Mouse (Mus musculus): ENCODE results near the gene Tmem132a.
A peak's percentile ranks its signal among the peaks of the same experiment; 100 is the strongest.

Gene Tmem132a

DNA sequence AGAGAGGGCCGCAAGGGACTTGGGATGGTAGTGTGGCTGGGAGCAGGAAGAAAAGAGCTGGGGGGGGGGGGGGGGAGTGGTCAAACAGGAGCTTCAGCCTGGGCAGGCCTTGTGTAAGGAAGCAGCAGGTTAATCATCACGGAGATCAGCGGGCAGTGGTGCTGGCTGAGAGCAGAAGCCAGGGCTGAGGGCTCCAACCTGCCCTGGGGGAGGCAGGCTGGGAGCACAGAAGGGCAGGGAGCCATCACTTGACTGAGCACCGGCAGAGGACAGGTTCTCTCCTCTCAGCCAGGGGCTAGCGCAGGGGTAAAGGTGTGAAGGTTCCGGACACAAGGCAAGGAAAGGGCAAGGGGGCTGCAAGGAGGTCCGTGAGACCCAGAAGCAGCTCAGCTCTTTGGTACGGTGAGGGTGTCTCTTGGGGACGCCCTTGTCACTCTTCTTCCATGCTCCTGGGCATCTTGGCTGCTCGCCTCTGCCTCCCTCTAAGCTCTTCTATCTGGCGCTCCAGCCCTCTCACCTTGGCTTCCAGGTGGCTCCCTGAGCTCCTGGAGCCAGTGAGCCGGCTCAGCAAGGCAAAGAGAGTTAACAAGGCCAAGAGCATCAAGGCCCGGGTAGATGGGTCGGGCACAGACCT is 1.7 kb upstream of the Tmem132a start:
- no peak for DNase-seq

DNA sequence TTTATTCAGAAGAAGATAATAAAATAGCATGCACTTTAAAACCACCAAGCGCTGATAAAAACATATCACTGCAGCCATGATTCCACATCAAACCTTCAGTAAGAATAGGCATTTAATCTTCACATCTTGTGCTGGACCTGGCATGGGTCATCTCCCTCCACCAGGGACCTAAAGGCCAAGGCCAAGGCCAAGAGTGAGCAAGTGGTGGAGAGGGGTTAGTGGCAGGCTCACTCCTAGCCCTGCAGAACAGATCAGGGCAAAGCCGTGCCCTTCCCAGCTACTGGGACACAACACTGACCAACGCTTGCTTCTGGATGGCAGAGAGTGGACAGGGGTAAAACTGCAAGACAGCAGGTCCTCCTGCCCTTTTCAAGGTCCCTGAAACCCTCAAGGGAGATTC is 936 bp upstream of the Tmem132a start:
- DNase-seq = no peak

DNA sequence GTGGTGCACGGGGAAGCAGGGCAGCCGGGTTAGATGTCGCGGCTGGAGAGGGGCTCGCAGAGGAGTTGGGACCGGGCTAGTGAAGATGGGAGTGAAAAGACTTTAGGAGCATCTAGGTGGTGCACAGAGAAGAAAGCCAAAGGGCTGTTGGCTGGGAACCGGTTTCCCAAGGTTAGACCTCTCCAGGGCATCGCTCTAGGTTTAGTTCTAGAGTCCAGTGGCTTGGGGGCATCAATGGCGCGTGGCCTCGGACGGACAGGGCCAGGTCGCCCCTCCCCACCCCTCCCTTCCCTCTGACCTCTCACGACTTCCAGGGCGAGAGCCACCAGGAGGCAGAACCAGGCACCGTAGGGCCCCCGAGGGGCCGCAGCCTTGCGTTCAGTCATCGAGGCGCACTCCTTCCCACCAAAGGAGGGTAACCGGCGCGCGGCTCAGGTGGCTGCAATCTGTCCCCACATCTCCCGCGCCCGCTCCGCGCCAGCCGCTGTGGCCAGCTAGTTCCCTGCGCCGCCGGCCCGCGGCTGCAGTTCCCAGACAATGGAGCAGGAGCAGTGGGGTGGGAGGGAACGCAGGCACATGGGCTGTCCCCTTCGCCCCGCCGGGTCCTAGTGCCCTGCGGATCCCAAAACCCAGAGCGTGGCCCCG is 377 bp downstream of the Tmem132a start:
- peak; percentile 88 for DNase-seq

DNA sequence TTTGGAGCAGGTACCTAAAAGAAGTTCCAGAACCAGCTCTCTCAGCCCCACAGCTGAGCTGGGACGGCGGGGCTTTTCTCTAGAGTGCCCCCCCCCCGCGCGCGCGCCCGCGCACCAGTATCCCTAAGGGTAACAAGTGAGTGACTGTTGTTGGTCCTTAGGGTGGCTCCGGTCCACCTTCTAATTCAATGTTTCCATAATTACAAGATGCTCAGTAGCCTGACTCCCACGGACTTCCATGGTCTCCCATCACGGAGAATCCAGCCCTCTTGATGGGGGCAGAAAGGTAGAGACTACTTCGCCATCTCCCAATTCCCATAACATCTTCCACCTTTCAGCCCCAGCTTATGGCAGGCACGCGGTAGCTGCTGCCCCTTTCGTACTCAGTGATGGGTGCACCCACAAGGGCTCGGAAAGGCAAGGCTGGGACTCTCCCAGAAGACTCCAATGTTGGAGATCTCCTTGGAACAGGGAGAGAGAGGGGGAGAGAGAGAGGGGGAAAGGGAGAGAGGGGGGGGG is 1.1 kb downstream of the Tmem132a start:
- DNase-seq = no peak

DNA sequence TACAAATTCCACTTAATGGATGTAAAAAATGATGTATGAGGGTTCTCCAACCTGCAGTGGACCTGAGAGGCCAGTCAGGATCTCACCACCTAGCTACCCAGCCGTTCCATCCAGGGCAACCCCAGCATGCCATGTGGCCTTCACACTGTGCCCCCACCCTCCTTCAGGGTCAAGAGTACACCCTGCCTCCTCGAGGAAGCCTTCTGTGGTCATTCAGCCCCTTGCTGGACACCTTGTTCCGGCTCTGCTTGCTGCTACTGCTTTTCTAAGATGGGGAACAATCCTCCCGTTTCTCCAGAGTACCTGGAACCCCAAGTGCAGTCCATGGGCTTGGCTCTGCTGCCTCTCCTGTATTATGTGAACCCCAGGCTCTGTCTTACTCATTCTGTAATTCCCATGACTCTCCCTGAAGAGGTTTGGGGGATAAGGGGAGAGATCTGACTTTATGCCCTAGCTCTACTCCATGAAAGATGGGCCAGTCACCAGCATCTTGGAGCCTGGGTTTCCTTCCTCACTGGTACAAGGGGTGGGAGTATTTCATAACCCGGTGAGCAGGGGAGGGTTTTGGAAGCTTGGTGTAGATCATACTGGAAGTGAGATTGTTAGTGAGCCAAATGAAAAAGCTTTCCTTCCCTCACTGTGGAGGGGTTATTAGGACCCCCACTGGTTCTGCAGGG is 1.7 kb downstream of the Tmem132a start:
- no peak for DNase-seq

DNA sequence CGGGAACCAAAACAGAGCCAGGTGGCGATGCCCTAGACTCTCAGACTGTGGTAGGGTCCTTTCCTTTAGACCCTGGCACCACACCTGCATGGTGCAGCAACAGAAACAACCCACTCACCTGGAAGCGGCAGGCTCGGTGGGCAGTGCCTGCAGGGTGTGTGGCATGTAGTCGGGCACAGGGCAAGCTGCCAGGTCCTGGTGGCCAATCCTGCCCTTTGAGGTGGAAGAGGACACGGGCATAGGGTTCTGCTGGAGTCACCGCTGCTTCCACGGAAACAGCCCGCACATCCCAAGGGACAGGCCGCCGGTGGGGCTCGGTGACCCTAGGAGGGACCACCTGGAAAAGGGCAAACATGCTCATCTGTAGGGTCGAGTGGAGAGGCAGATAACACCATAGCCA is 3.4 kb downstream of the Tmem132a start:
- peak; percentile 71 for DNase-seq

DNA sequence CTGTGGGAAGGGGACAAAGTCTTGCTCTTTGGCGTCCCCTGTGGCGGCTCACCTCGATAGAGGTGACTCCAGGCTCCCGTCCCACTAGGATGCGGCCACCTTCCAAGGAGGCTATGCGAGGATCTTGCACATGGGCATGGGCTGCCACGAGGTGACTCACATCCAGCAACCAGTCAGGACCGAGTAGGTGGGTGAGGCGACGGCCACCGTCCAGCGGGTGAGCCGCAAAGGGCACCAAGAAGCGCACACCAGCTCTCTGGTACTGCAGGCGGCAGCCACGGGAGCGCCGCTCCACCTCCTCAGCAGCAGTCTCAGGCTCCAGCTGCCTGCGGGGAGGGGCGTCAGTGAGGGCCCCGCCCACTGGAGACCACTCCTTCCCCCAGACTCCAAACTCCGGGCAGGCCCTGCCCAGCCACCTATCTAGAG is 9.7 kb downstream of the Tmem132a start:
- DNase-seq = no peak

DNA sequence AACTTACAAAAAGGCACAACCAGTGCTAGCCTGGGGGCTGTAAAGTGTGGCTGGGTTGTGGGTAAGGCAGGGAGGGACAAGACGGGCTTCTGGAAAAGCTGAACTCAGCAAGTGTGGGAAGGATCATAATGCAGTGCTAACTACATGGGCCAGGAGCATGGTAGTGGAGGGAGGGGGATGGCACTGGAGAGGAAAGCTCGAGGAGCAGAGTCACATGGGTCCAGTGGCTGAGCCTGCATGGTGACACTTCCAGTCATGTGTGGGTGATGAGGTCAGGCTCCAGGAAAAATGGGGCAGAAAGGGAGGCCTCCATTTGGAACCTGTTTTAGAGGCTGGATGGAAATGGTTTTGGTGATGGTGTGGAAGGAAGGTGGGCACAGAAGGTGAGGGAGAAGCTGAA is 13.2 kb downstream of the Tmem132a start:
- no peak for DNase-seq

DNA sequence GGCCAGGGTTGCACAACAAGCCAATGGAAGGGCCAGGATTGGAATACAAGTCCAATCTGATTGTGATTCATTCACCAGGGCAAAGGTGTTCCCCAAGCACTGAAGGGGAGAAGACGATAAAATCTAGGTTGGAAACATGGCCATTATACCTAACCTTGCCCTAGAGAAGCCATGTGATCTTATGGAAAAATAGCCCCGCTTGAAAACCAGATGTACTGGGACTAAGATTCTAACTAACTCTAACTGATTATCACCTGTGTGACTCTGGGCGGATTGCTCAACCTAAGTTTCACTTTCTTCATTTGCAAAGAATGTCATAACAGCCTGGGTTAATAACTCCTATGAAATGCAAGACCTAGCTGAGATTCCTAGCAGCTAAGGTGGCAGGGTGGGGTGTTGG is 14.3 kb downstream of the Tmem132a start:
- no peak for DNase-seq

DNA sequence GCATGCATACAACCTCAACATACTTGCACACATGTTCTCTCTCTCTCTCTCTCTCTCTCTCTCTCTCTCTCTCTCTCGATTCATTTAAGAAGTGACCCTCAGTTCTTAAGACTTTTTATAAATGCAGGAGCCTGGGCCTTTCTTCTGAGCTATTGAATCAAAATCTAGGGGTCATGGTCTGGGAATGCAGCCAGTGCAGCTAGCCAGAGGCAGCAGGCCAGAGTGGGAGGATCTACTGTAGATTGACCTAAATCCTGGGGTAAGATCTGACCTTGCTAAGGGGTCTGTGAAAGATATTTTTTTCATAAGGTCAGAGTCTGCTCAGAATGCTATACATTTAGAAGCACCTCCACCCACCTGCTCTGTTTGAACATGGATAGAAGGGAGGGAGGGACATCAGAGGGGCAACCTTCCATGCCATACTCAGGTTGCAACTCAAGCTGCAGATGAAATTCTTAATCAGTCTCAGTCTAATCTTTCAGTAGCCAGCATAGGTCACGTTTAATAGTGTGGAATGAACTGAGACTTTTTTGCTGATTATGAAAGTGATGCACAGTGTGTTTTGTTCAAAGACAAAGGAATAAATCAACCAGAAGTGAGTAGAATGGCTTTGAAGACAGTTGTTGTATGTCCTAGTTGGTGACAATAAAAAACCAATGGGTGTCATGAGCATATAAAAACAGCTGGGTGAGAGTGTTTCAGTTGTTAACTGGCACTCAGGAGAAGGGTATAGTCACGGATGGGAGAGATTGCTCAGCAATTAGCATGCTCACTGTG is 22.2 kb downstream of the Tmem132a start:
- no peak for DNase-seq

DNA sequence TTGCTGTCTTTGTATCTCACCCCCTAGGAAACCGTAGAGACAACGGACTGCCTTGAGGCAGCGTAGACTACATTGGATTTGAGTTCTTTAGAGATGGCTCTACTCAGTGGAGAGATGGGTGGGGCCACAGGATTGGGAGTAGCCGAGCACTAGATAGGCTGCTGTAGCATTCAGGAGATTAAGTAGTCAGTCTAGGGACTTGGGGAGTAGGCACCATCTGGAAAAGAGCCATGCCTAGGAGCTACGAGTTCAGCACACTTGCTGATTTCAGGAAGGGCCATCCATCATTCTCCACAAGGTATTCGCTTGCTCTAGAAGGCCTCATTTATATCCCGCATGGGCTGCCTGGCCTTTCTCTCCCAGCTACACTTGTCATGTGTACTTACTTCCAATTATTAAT is 23.6 kb downstream of the Tmem132a start:
- no peak for DNase-seq

DNA sequence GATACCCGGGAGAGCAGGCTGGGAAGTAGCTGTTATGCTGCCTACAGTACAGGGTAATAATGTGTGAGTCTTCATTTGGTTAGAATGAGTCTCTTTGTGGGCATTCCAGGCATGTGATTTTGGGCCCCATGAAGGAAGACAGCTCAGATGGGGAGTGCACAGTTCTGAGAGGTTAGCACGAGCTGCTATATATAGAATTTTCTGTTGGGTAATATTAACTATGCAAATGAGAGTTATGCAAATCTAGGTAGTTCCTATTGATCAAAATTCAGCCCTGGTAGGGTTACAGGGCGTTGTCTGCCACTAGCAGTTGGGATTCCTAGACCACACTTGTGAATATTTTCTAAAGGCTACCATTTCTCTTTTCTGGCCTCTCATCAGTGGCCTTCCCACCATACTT is 24.3 kb downstream of the Tmem132a start:
- no peak for DNase-seq

DNA sequence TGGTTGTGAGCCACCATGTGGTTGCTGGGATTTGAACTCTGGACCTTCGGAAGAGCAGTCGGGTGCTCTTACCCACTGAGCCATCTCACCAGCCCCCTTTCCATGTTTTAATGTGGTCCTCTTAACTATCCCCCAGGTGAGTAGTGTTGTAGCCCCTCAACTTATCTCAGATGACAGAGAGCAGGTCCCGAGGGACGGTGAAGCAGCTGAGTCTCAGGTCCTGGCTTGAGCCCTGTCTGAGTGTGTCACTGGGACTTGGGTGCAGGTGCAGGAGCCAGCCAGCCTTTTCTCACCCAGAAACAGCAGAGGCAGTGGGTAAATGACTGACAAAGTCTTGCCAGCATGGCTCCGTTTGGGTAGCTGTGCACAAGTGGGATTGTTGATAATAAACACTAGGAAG is 25.5 kb downstream of the Tmem132a start:
- no peak for DNase-seq

DNA sequence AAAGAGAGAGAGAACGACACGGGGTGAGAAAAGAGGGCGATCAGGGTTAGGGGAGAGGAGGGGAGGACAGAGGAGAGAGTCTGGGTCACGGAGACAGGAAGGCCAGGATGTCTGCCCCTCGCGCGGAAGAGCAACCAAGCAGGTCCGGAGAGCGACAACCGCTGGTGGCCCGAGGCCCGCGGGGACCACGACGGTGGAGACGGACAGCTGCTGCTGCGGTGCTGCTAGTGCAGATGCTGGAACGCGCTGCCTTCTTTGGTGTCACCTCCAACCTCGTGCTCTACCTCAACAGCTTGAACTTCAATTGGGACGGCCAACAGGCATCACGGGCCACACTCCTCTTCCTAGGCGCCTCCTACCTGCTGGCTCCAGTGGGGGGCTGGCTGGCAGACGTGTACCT is 26.8 kb downstream of the Tmem132a start:
- no peak for DNase-seq

DNA sequence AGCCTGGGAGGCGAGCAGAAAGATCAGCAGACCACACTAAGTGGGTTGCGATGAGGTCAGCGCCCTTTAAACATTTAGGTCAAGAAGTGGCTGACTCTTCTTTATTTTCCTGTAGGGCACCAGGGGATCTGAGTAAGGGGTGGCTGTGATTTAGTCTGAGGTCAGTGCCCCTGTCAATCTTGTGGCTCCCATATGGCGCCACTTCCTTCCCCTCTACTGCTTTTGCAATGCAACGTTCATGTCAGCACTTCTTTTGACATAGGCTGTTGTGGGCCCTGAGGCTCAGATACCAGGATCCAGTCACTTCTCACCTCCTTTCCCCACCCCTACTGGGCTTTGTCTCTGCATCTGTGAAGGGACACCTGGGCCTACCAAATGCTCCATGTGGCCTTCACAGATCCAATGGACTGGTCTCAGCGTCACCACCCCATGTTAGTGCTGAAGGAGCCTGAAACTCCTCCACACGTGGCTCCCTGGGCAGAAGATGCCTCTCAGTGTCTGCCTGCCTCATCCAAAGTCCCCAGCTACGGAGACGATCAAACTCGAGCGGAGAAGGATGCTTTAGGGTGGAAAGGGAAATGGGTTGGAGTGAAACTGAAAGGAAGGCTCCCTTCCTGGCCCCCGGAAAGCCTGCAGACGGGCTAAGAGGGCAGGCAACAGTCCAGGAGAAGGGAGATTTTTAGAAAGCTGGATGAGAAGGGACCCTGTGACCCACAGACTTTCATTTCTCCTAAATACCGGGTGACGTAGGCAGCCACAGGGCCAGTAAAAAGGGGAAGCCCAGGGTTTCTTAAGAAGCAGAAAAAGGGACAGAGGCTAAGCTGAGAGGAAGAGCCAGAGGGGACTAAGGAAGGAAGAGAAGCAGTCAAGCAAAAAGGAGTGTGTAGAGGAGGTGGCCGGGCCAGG is 27.8 kb downstream of the Tmem132a start:
- no peak for DNase-seq

DNA sequence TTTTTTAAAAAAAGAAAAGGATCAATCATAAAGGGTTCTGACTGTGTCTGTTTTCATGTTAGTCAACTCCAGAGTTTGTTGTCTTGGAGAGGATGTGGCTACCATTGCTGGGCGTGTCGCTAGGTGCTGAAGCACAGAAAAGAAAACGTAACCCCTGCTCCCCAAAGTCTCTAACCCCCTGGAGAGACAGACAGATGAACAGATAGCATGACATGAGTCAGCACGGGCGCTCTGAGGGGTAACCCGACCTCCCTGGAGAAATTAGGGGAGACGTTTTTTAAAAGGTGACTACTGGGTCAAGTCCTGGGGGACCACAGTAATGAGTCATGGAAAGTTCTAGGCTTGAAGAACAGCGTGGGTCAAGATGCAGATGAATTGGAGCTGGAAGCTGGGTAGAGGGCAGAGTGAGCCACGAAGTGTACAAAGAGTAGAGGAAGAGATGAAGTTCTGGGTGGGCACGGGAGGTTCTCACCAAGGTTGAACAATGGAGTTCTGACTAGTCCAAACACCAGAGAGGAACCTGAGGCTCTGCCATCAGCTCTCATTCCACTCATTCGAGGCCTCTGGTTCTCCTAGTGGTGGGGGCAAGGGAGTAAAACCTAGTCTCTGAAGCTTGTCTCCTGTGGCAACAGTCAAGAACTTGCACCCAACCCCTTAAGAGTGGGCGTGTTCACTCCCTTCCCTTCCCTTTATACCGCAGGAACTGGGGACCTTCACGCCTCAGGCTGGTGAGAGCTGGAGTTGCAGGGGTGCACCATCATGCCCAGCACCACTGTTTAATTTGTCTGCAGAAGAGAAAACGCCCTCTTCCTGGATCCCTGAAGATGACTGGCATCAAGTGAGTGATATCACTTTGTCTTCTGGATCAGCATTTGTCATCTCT is 30.5 kb downstream of the Tmem132a start, which contains the start of gene Slc15a3:
TSS of gene Slc15a3 (plus strand) at position 718 of the 883 bp plus-strand sequence.
- DNase-seq = no peak

DNA sequence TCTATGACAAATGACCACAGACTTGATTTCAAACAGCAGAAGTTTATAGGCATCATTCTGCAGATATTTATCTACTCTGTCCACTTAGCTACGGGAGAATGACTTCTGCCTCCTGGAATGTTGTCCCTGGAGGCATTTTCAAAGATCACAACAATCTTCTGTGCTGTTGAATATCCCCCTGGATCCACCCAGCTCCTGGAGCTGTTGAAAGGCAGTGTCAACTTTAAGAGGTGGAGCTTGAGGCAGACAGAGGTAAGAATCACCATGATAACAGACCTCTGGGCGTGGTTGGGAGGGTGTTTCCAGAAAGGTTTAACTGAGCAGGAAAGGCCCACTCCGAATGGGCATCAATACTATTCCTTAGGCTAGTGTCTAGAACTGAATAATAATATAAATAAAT is 34.1 kb downstream of the Tmem132a start:
- no peak for DNase-seq

DNA sequence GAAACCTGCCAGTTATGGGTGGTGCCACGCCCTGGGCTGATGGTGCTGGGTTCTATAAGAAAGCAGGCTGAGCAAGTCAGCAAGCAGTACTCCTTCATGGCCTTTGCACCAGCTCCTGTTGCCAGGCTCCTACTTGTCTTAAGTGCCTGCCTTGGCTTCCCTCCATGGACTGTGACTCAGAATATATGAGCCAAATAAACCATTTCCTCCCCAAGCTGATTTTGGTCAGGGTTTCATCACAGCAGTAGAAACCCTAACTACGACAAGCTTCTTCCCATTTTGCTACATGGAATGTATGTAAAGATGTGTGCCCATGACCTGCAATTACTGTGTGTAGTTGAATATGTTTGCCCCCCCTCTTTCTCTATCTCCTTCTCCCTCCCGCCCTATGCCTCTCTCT is 36.1 kb downstream of the Tmem132a start:
- DNase-seq = no peak

DNA sequence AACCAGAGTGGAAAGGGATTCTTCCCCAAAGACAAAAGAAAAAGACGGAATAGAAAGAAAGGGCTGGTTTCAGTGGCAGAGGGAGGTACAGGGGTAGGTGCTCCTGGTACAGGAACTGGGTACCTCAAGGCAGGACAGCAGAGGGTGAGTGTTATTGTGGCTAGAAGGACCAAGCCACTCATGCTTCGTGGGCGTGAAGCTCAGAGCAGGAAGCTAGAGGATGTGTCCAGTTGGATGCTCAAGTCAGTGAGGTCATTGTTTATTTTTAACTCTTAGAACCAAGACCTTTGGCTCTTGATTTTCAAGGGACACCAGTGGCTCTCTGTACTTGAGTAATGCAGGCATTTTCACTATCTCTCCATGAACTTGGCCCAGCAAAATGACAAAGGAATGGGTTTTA is 37.7 kb downstream of the Tmem132a start:
- no peak for DNase-seq

DNA sequence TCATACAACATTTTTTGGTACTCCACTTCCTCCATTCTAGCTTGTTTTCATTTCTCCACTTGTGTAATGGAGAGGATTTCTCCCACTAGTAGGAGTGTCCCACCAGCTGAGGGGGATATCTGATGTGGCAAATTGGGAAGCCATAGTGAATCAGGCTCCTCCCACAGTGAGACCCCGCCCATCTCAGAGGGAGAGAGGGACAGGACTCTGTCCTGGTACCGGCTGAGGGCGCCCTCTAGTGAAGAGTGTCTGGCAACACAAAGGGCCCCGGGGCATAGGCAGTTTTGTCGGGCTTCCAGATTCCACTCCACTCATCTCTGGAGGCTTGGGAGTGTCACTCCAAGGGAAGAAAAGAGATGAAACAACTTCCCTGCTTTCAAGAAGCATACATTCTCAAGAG is 38.3 kb downstream of the Tmem132a start:
- DNase-seq = peak; percentile 65
